Mouse (Mus musculus): ENCODE results near the gene Trp53bp2. TPM values are rescaled to one million over a fixed set of nuclear protein-coding genes. Genes with fewer than 3 reads are reported as not detected.

Trp53bp2 gene
- polyA plus RNA-seq, 1 experiment from 2014 or later = 24.1 TPM

DNA sequence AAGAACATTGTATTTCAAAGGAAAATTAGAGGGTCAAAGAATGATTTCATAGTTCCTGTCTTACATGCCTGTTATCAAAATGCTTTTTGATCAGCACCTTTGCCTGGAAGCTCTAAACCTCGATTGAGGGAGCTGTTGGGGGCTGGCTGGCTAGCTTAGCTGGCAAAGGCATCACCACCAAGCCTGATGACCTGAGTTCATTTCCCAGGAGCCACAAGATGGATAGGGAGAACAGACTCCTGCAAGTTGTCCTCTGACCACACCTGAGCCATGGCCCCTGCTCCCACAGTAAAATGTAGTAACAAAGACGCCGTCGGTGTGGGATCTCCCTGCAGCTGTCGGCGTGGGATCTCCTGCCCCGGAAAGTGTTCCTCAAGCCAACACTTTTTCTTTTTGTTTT is 32.1 kb upstream of the Trp53bp2 start:
- H3K4me1 ChIP-seq (ENCODE audit: control insufficient read depth, insufficient read depth, low read length) = peaks cover 3% of the 10 kb centered on the region; the same call in 1 of the 2 replicates
- no peaks in the 10 kb centered on the region for H3K9me3 ChIP-seq (ENCODE audit: control insufficient read depth, low read length)
- ATAC-seq (ENCODE audit: low read depth) (no peak), DNase-seq (ENCODE audit: low spot score) (no peak)
- no peak overlapping the region for H3K9ac ChIP-seq (ENCODE audit: low read depth, low read length)
- H3K4me3 ChIP-seq (ENCODE audit: low read depth, low read length) = no peak overlapping the region
- no peak overlapping the region for H3K4me2 ChIP-seq (ENCODE audit: low read depth, low read length)
- no peak overlapping the region for H3K27ac ChIP-seq (replicated peaks; ENCODE audit: low read depth, low read length)
- H3K36me3 ChIP-seq (ENCODE audit: control insufficient read depth, insufficient read depth, low read length) = no peaks in the 10 kb centered on the region
- H3K27me3 ChIP-seq (replicated peaks; ENCODE audit: control insufficient read depth, insufficient read depth, low read length) = no peaks in the 10 kb centered on the region
- WGBS = 90% methylated on average over 7 of the region's 7 CpGs

DNA sequence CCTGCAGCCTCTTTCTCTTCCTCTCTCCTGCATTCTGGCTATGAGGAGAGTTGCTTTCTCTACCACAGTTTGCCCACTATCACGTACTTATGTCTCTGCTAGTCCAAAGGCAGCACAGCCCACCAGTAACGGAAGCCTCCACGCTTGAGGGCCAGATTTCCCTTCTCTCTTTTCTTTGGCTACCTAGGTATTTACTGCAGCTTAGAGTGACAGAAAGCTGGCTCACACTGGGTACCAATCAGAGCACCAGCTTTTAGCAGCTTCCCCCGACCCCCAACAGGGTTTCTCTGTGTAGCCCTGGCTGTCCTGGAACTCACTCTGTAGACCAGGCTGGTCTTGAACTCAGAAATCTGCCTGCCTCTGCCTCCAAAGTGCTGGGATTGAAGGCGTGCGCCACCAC is 31.5 kb upstream of the Trp53bp2 start:
- H3K36me3 ChIP-seq (ENCODE audit: control insufficient read depth, insufficient read depth, low read length) = no peaks in the 10 kb centered on the region
- WGBS = 69% methylated on average over 6 of the region's 6 CpGs

DNA sequence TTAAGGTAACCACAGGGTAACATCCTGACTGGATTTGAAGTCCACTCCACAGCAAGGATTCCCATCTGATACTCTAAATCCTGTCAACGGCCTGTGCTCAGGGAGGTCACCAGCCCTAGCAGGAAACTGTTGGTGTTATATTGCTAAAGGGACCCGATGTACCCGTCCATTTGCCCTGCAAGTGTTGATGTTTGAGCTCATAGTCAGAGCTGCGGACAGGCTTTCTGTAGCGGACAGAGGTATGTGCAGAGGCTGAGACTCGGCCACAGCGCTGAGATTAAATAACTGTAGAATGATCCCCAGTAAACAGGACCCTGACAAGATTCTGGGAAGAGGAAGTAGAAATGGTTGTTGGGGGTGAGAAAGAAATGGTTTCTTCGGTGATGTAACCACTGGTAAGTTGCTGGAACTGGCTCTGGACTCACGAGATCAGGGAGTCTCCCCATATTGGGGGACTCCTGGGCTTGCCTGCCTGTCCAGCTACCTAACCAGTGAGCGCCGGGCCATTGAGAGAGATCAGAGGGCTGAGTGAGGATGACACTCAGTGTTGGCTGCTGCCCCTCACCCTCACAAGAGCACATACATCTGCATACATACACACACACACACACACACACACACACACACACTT is 30.7 kb upstream of the Trp53bp2 start:
- no peaks in the 10 kb centered on the region for H3K9me3 ChIP-seq (ENCODE audit: control insufficient read depth, low read length)
- H3K4me3 ChIP-seq (ENCODE audit: low read depth, low read length) = no peak overlapping the region
- H3K27ac ChIP-seq (replicated peaks; ENCODE audit: low read depth, low read length) = no peak overlapping the region
- H3K4me2 ChIP-seq (ENCODE audit: low read depth, low read length) = no peak overlapping the region
- ATAC-seq (ENCODE audit: low read depth) (no peak), DNase-seq (ENCODE audit: low spot score) (no peak)
- no peaks in the 10 kb centered on the region for H3K36me3 ChIP-seq (ENCODE audit: control insufficient read depth, insufficient read depth, low read length)
- H3K9ac ChIP-seq (ENCODE audit: low read depth, low read length) = no peak overlapping the region
- 78% methylated on average over 11 of the region's 11 CpGs for WGBS
- peaks cover 3% of the 10 kb centered on the region; the same call in 1 of the 2 replicates for H3K4me1 ChIP-seq (ENCODE audit: control insufficient read depth, insufficient read depth, low read length)
- no peaks in the 10 kb centered on the region for H3K27me3 ChIP-seq (replicated peaks; ENCODE audit: control insufficient read depth, insufficient read depth, low read length)

More for the DNA sequence above, 31.5 kb upstream of the Trp53bp2 start:
- Histone ChIP-seq H3K9me3 (ENCODE audit: control insufficient read depth, low read length) (no peaks in the 10 kb centered on the region), H3K27ac (replicated peaks; ENCODE audit: low read depth, low read length) (no peak overlapping the region), H3K9ac (ENCODE audit: low read depth, low read length) (no peak overlapping the region), H3K4me2 (ENCODE audit: low read depth, low read length) (no peak overlapping the region), H3K4me1 (ENCODE audit: control insufficient read depth, insufficient read depth, low read length) (peaks cover 3% of the 10 kb centered on the region; the same call in 1 of the 2 replicates), H3K27me3 (replicated peaks; ENCODE audit: control insufficient read depth, insufficient read depth, low read length) (no peaks in the 10 kb centered on the region), H3K4me3 (ENCODE audit: low read depth, low read length) (no peak overlapping the region)
- DNase-seq (ENCODE audit: low spot score) (no peak), ATAC-seq (ENCODE audit: low read depth) (no peak)

GRCm38 (mm10) chr1:182378876-182379275 is 30.1 kb upstream of the Trp53bp2 start:
- Histone ChIP-seq H3K9ac (ENCODE audit: low read depth, low read length) (no peak overlapping the region), H3K4me3 (ENCODE audit: low read depth, low read length) (no peak overlapping the region), H3K36me3 (ENCODE audit: control insufficient read depth, insufficient read depth, low read length) (no peaks in the 10 kb centered on the region), H3K4me2 (ENCODE audit: low read depth, low read length) (no peak overlapping the region), H3K27ac (replicated peaks; ENCODE audit: low read depth, low read length) (no peak overlapping the region), H3K9me3 (ENCODE audit: control insufficient read depth, low read length) (no peaks in the 10 kb centered on the region), H3K4me1 (ENCODE audit: control insufficient read depth, insufficient read depth, low read length) (peaks cover 3% of the 10 kb centered on the region; the same call in 1 of the 2 replicates), H3K27me3 (replicated peaks; ENCODE audit: control insufficient read depth, insufficient read depth, low read length) (no peaks in the 10 kb centered on the region)
- DNase-seq (ENCODE audit: low spot score) (no peak), ATAC-seq (ENCODE audit: low read depth) (no peak)
- WGBS = 76% methylated on average over 7 of the region's 7 CpGs

- DNase-seq (ENCODE audit: low spot score) = no peak
- H3K36me3 ChIP-seq (ENCODE audit: control insufficient read depth, insufficient read depth, low read length) = no peaks in the 10 kb centered on the region
- no peak overlapping the region for H3K9ac ChIP-seq (ENCODE audit: low read depth, low read length)
- WGBS = 77% methylated on average over 7 of the region's 7 CpGs
- H3K4me2 ChIP-seq (ENCODE audit: low read depth, low read length) = no peak overlapping the region
- no peak for ATAC-seq (ENCODE audit: low read depth)
- no peaks in the 10 kb centered on the region for H3K27me3 ChIP-seq (replicated peaks; ENCODE audit: control insufficient read depth, insufficient read depth, low read length)
- no peak overlapping the region for H3K4me3 ChIP-seq (ENCODE audit: low read depth, low read length)
- H3K9me3 ChIP-seq (ENCODE audit: control insufficient read depth, low read length) = no peaks in the 10 kb centered on the region
- H3K4me1 ChIP-seq (ENCODE audit: control insufficient read depth, insufficient read depth, low read length) = peaks cover 3% of the 10 kb centered on the region; the same call in 1 of the 2 replicates
- H3K27ac ChIP-seq (replicated peaks; ENCODE audit: low read depth, low read length) = no peak overlapping the region
Observed at GRCm38 (mm10) chr1:182380683-182381082, 28.3 kb upstream of the Trp53bp2 start.

- Histone ChIP-seq H3K4me3 (ENCODE audit: low read depth, low read length) (no peak overlapping the region), H3K9me3 (ENCODE audit: control insufficient read depth, low read length) (no peaks in the 10 kb centered on the region), H3K27me3 (replicated peaks; ENCODE audit: control insufficient read depth, insufficient read depth, low read length) (no peaks in the 10 kb centered on the region), H3K4me1 (ENCODE audit: control insufficient read depth, insufficient read depth, low read length) (peaks cover 2% of the 10 kb centered on the region; the same call in 1 of the 2 replicates), H3K36me3 (ENCODE audit: control insufficient read depth, insufficient read depth, low read length) (no peaks in the 10 kb centered on the region), H3K27ac (replicated peaks; ENCODE audit: low read depth, low read length) (no peak overlapping the region), H3K4me2 (ENCODE audit: low read depth, low read length) (no peak overlapping the region), H3K9ac (ENCODE audit: low read depth, low read length) (no peak overlapping the region)
- DNase-seq (ENCODE audit: low spot score) (no peak), ATAC-seq (ENCODE audit: low read depth) (no peak)
- WGBS = 76% methylated on average over 3 of the region's 3 CpGs
Observed at GRCm38 (mm10) chr1:182381327-182381726, 27.6 kb upstream of the Trp53bp2 start.

- no peak overlapping the region for H3K27ac ChIP-seq (replicated peaks; ENCODE audit: low read depth, low read length)
- 42% methylated on average over 9 of the region's 9 CpGs for WGBS
- H3K9me3 ChIP-seq (ENCODE audit: control insufficient read depth, low read length) = no peaks in the 10 kb centered on the region
- no peaks in the 10 kb centered on the region for H3K27me3 ChIP-seq (replicated peaks; ENCODE audit: control insufficient read depth, insufficient read depth, low read length)
- no peak overlapping the region for H3K4me2 ChIP-seq (ENCODE audit: low read depth, low read length)
- DNase-seq (ENCODE audit: low spot score) (no peak), ATAC-seq (ENCODE audit: low read depth) (0 out of 2 replicates have a peak, but pooled peaks have one; percentile 44)
- no peaks in the 10 kb centered on the region for H3K4me1 ChIP-seq (ENCODE audit: control insufficient read depth, insufficient read depth, low read length)
- no peak overlapping the region for H3K9ac ChIP-seq (ENCODE audit: low read depth, low read length)
- no peaks in the 10 kb centered on the region for H3K36me3 ChIP-seq (ENCODE audit: control insufficient read depth, insufficient read depth, low read length)
- H3K4me3 ChIP-seq (ENCODE audit: low read depth, low read length) = no peak overlapping the region
Observed at GRCm38 (mm10) chr1:182383096-182383495, 25.9 kb upstream of the Trp53bp2 start.

DNA sequence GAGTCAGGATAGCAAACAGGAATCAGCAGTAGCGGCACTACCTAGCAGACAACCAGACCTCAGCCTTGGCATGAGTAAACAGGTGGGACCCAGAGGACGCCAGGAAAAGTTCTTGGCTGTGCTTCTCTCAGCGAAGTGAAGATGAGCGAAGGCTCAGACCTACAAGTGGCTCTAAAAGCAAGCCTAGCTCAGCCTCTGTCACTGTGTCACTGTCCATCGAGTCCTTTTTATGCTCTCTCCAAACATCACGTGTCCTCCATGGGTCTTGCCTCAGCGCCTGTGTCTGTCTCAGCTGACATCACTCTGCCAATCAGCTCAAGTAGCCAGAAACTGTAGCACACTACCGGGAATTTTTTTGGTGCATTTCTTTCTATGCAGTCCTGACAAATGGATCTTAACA is 22.5 kb upstream of the Trp53bp2 start:
- Histone ChIP-seq H3K27ac (replicated peaks; ENCODE audit: low read depth, low read length) (no peak overlapping the region), H3K4me1 (ENCODE audit: control insufficient read depth, insufficient read depth, low read length) (no peaks in the 10 kb centered on the region), H3K4me3 (ENCODE audit: low read depth, low read length) (no peak overlapping the region), H3K27me3 (replicated peaks; ENCODE audit: control insufficient read depth, insufficient read depth, low read length) (no peaks in the 10 kb centered on the region), H3K9ac (ENCODE audit: low read depth, low read length) (no peak overlapping the region), H3K9me3 (ENCODE audit: control insufficient read depth, low read length) (no peaks in the 10 kb centered on the region), H3K4me2 (ENCODE audit: low read depth, low read length) (no peak overlapping the region), H3K36me3 (ENCODE audit: control insufficient read depth, insufficient read depth, low read length) (no peaks in the 10 kb centered on the region)
- 86% methylated on average over 8 of the region's 8 CpGs for WGBS
- ATAC-seq (ENCODE audit: low read depth) (no peak), DNase-seq (ENCODE audit: low spot score) (no peak)

DNA sequence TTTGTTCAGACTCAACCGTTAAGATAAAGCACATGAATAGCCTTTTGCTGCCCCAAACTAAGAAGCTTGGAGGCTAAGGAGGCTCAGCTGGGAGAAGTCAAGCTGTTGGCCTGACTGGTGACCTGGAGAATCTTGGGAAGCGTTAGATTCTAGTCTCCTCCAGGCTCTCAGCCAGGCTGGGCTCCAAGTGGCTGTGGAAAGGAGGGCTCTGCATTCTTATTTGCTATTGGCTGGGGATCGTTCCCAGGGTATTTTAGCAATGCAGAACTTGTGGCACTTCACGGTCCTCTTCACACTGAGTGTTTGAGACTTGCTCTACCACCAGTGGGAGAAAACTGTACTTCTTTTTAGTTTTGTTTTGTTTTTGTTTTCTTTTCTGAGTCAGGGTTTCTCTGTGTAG is 20.2 kb upstream of the Trp53bp2 start:
- no peaks in the 10 kb centered on the region for H3K27me3 ChIP-seq (replicated peaks; ENCODE audit: control insufficient read depth, insufficient read depth, low read length)
- H3K4me1 ChIP-seq (ENCODE audit: control insufficient read depth, insufficient read depth, low read length) = no peaks in the 10 kb centered on the region
- H3K4me2 ChIP-seq (ENCODE audit: low read depth, low read length) = no peak overlapping the region
- no peak for ATAC-seq (ENCODE audit: low read depth)
- DNase-seq (ENCODE audit: low spot score) = no peak
- H3K36me3 ChIP-seq (ENCODE audit: control insufficient read depth, insufficient read depth, low read length) = no peaks in the 10 kb centered on the region
- no peak overlapping the region for H3K27ac ChIP-seq (replicated peaks; ENCODE audit: low read depth, low read length)
- H3K9ac ChIP-seq (ENCODE audit: low read depth, low read length) = no peak overlapping the region
- no peaks in the 10 kb centered on the region for H3K9me3 ChIP-seq (ENCODE audit: control insufficient read depth, low read length)
- H3K4me3 ChIP-seq (ENCODE audit: low read depth, low read length) = no peak overlapping the region
- WGBS = 41% methylated on average over 4 of the region's 4 CpGs
